Mouse (Mus musculus): ENCODE results near the gene Ppm1h.

GRCm38 (mm10) chr10:122988372-122988771, 309.8 kb downstream of the Ppm1h start:
- TF ChIP-seq CTCF (IDR thresholded peaks at IDR 0.05; ENCODE audit: extremely low read depth, insufficient read depth, low read length) (no peak), POLR2A (IDR thresholded peaks at IDR 0.05; ENCODE audit: extremely low read depth, insufficient read depth, low read length) (no peak)

All from cortical plate, adult 2 months (tissue).